ENCODE assay signal across 8 mouse cellular contexts in the genomic region with DNA sequence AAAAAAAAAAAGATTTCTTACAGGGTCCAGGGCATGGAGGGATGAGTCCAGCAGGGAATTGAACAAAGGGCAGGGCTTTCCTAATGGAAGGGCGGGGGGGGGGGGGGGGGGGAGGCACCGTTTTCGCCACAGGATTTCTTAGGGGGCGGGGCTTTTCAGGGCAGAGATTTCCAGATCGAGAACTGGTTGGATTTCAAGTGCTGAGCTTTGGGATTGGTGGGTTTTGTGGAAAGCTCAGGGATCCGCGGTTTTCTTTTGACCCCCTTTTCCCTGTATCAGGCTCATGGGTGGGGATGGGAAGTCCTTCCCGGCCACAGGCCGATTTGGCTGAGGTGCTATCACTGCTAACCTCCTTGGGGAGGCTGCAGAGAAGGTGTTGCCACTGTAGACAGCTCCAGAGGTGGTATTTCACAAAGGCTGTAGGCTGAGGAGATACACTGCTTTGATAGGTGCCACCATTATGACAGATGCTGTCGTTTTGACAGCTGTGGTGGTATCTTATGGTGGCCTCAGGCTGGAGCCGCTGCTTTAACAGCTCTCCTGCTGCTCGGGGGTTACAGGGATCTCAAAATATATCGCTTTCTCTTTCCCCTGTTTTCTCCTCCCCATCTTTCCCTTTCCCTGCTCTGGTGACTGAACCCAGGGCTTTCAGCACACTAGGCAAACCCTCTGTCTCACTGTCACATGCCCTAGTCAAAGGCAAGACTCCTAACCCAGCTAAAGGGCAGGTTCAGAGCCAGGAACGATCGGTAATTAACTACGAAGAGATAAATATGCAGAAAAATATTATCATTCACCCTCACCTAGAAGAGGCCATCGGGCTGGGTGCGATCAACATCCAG.
DNase-seq lines count a peak whose midpoint lies in the region; ATAC-seq and TF ChIP-seq lines count a peak whose summit lies in the region.
"Had no signal": no experiment of that assay in that cellular context is flagged by ENCODE, and none has a peak within 500 bp of the region (broad histone marks: within the 10 kb centered on the region; RNA-seq: fewer than 3 reads in every experiment).

No protein-coding gene starts in this region.

- 18% methylated on average over 17 of the region's 18 CpGs for WGBS in spleen, adult 2 months
- WGBS in forebrain, embryonic 14.5 days, result 13% methylated on average over 17 of the region's 18 CpGs
- 9% methylated on average over 18 of the region's 18 CpGs for WGBS in liver, embryonic 14.5 days (ENCODE audit: insufficient replicate concordance)

- no peak for TF ChIP-seq CTCF in spleen, adult 2 months (IDR thresholded peaks at IDR 0.05; ENCODE audit: extremely low read depth, insufficient read depth, insufficient read length, insufficient replicate concordance)
- no peak for TF ChIP-seq CTCF in liver, embryonic 14.5 days (IDR thresholded peaks at IDR 0.05; ENCODE audit: low read depth)

- TF ChIP-seq POLR2A in spleen, adult 2 months (IDR thresholded peaks at IDR 0.05; ENCODE audit: low read depth, low read length), result no peak

- no peaks in the 10 kb centered on the region for H3K27me3 ChIP-seq in spleen, adult 2 months (ENCODE audit: control insufficient read depth, insufficient read depth, low read length)
- no peaks in the 10 kb centered on the region for H3K27me3 ChIP-seq in forebrain, embryonic 14.5 days (replicated peaks; ENCODE audit: control insufficient read depth, insufficient read depth, low read length)
- H3K27me3 ChIP-seq in liver, embryonic 14.5 days (ENCODE audit: control insufficient read depth, insufficient read depth, low read length), result no peaks in the 10 kb centered on the region

- 0 out of 2 replicates have a peak overlapping the region, but pooled peaks have one; percentile 27 for H3K4me3 ChIP-seq in spleen, adult 2 months (ENCODE audit: extremely low read depth, insufficient read depth, insufficient read length)
- peak overlapping the region; percentile 23 for H3K4me3 ChIP-seq in forebrain, embryonic 14.5 days (ENCODE audit: low read depth, low read length)
- peak overlapping the region; percentile 6 to 19; a peak in 1 of 4 replicates for H3K4me3 ChIP-seq in liver, embryonic 14.5 days (ENCODE audit: insufficient read depth in 1 of 2, low read depth in 2 of 2, low read length in 2 of 2)
- H3K4me3 ChIP-seq: erythroblast, embryonic 14.5 days had no signal

- H3K9ac ChIP-seq in forebrain, embryonic 14.5 days (ENCODE audit: low read length), result peak overlapping the region; percentile 1
- no peak overlapping the region for H3K9ac ChIP-seq in liver, embryonic 14.5 days (replicated peaks)

- ATAC-seq in forebrain, embryonic 14.5 days, result peak; percentile 30
- no peak for ATAC-seq in liver, embryonic 14.5 days (ENCODE audit: insufficient read depth)

- no peak for DNase-seq in spleen, adult 2 months (ENCODE audit: low read depth in 1 of 2, low spot score in 2 of 2)
- no peak for DNase-seq in spleen, postnatal 4 days (ENCODE audit: low spot score in 2 of 2)
- peak; percentile 27 for DNase-seq in forebrain, embryonic 14.5 days (ENCODE audit: low spot score)
- no peak for DNase-seq in liver, embryonic 14.5 days (ENCODE audit: low read depth in 3 of 3, low spot score in 3 of 3)
- no peak for DNase-seq in ovary, postnatal 14 days (ENCODE audit: low spot score)
- no peak for DNase-seq in urinary bladder, postnatal 14 days (ENCODE audit: low spot score)
- no peak for DNase-seq in right cerebral cortex, adult 2 months (ENCODE audit: low spot score in 2 of 2)

- H3K27ac ChIP-seq in spleen, adult 2 months (ENCODE audit: insufficient read depth, low read length), result no peak overlapping the region
- H3K27ac ChIP-seq in forebrain, embryonic 14.5 days (ENCODE audit: low read depth, low read length), result no peak overlapping the region
- no peak overlapping the region for H3K27ac ChIP-seq in liver, embryonic 14.5 days

- no peaks in the 10 kb centered on the region for H3K36me3 ChIP-seq in spleen, adult 2 months (ENCODE audit: control insufficient read depth, insufficient read depth, low read length)
- H3K36me3 ChIP-seq in forebrain, embryonic 14.5 days (ENCODE audit: control insufficient read depth, insufficient read depth, low read length), result no peaks in the 10 kb centered on the region
- no peaks in the 10 kb centered on the region for H3K36me3 ChIP-seq in liver, embryonic 14.5 days (replicated peaks; ENCODE audit: control insufficient read depth, insufficient read depth, low read depth)

- no peaks in the 10 kb centered on the region for H3K4me1 ChIP-seq in spleen, adult 2 months (ENCODE audit: control insufficient read depth, insufficient read depth, insufficient read length)
- H3K4me1 ChIP-seq in forebrain, embryonic 14.5 days (ENCODE audit: control insufficient read depth, insufficient read depth, low read length), result peaks cover 6% of the 10 kb centered on the region; the same call in 1 of the 2 replicates
- H3K4me1 ChIP-seq in liver, embryonic 14.5 days (replicated peaks; ENCODE audit: control insufficient read depth in 2 of 2, insufficient read depth in 2 of 2, low read length in 1 of 2), result peaks cover 0 to 7% of the 10 kb centered on the region in 2 experiments; a peak in 1 of 4 replicates

- peak overlapping the region; percentile 55 for H3K4me2 ChIP-seq in forebrain, embryonic 14.5 days (ENCODE audit: low read length)
- H3K4me2 ChIP-seq in liver, embryonic 14.5 days (ENCODE audit: low read depth), result peak overlapping the region; percentile 51

- H3K9me3 ChIP-seq in forebrain, embryonic 14.5 days (replicated peaks; ENCODE audit: control insufficient read depth, low read length), result no peaks in the 10 kb centered on the region
- H3K9me3 ChIP-seq in liver, embryonic 14.5 days (ENCODE audit: control insufficient read depth, low read length), result no peaks in the 10 kb centered on the region

- TF ChIP-seq EP300 in liver, embryonic 14.5 days (IDR thresholded peaks at IDR 0.05; ENCODE audit: low read depth), result no peak
